Mouse (Mus musculus) urinary bladder, adult 2 months (tissue): Measurements from ENCODE around the gene Arhgef11. TPM values are rescaled to one million over a fixed set of nuclear protein-coding genes. Genes with fewer than 3 reads are reported as not detected.

Experiments
- polyA plus RNA-seq: library from polyadenylated mRNA; depleted of rRNA; stranded (reverse); fragments of >200 nt; gene quantifications from 2 replicates; pipeline ENCODE4 v1.2.3, GENCODE M21; 2012; rRNA removed

Arhgef11 gene
- polyA plus RNA-seq, 1 experiment: 22.2 TPM

Other genes with a start within 250 kb of the Arhgef11 start
- 0.15 and 0.23 TPM in 2 replicates for gene Fcrl1, start 241.2 kb upstream of the Arhgef11 start, polyA plus RNA-seq
- not detected in 2 replicates for gene Fcrl5, start 181.8 kb upstream of the Arhgef11 start, polyA plus RNA-seq
- gene Etv3, start 92.2 kb upstream of the Arhgef11 start, polyA plus RNA-seq: 17.2 and 18.1 TPM in 2 replicates
- gene Lrrc71, start 131.1 kb downstream of the Arhgef11 start, polyA plus RNA-seq: 0.19 and 0.29 TPM in 2 replicates
- gene Ntrk1, start 177.6 kb downstream of the Arhgef11 start, polyA plus RNA-seq: 2.7 and 3.5 TPM in 2 replicates
- gene Insrr, start 179.4 kb downstream of the Arhgef11 start, polyA plus RNA-seq: 0.73 and 0.80 TPM in 2 replicates
- 21.1 and 26.5 TPM in 2 replicates for gene Pear1, start 206.7 kb downstream of the Arhgef11 start, polyA plus RNA-seq
- 0.65 and 0.87 TPM in 2 replicates for gene Sh2d2a, start 229.2 kb downstream of the Arhgef11 start, polyA plus RNA-seq